Mouse (Mus musculus) urinary bladder, postnatal 4 days (tissue): Measurements from ENCODE around the gene Ier5l.

Experiments used
- DNase-seq, 2 experiments: peaks; one replicate each; pipeline ENCODE4 v3.0.0; 2021 to 2022; ENCODE audit warnings: low spot score in 2 of 2

Ier5l gene

DNA sequence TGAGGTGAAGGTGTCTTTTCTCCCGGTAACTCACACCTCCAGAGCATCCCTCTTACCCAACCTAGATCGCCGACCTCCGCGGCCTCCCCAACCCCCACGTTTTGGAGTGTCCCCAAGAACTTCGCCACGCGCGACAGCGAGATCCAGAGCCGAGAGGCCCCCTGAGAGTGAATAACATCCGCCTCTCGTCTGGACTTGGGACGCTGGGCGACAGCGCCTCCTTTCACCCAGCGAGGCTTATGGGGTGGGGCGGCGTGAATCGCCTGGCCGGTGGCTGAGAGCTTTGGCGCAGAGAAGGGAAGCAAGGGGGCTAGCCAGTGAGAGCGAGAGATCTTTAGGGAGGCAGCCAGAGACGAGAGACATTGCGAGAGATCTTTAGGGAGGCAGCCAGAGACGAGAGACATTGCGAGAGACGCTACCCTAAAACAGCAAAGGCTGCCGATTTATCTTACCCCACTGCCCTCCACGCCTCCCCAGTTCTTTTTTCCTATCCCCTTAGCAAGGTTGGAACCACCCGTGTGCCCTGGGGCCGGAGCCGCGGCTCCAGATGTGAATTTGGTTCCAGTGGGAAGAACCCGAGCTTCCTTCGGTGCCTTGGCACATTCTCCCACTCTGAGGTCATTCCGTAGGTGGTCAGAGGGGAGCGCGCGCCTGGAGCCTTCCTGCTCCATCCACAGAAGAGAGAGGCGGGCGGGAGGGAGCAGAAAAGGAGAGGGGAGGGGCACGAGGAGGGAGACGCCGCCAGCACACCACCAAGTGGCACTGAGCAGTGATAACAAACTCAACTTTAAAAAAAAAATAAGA, 3.7 kb downstream of the Ier5l start:
- peak; percentile 74 to 80 for DNase-seq

DNA sequence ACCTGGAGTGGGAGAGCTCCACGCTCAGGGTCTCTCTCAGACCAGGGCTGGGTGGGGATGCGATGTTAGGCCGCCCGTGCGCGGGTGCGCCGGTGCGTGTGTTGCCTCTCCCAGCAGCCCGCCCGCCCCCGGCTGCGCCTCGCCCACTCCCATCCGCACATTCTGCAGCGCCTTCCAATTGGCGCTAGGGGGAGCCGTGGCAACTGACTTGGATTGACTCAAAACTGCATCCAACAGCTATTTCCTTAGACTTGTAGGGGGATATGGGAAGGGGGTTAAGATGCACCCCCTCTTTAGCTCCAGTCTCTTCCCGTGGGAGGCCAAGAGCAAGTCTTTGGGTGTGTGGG, 4.2 kb downstream of the Ier5l start:
- DNase-seq: peak; percentile 76 to 84

DNA sequence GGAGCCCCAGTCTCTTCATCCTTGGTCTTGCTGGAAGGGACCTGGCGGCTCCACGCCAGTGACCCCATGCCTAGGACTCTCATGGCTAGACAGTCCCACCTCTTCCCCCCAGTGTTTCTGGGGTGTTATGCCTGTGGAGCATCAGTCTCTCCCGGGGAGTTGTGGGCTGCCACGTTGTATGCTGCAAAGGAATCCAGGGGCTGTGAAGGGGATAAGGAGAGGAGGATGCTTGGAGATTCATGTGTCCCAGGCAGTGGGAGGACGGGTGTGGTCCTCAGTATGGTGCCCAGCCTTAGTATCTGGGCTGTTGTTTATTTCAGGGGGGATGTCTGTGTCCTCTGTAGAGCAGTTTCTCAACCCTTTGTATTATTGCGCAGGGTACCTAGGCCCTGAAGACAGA, 5.0 kb downstream of the Ier5l start:
- no peak for DNase-seq

DNA sequence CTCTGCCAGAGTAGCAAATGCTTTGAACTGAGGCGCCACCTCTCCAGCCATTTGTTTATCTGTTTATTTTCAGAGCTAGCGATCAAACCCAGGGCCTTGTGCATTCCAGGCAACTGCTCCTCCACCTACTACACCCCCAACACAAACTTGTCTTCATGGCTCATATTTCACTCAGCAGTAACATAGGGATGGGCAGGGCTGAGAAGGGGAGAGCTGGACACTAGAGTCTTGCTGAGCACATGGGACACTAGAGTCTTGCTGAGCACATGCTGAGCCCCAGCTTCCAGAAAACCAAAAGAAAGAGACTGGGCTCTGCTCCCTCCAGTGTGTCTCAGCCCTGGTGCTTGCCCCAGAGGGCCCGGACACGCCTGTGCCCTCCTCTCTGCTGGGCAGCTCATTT, 7.2 kb downstream of the Ier5l start:
- DNase-seq: no peak

DNA sequence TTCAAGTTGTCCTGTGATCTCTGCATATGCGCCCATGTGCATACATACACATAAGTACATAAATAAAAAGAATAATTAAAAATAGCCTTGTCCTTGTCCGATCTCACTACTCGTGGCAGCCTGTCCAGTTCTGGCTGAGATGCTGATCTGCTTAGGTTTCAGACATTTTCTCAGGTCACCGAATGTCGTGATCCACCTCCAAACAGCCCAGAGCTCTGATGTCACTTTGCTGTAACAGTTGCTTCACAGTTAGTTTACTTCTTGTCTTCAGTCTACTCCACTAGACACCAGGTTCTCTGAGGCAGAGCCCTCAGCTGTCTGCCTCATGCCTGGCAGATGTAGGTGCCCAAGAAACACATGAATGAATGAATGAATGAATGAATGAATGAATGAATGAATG, 9.6 kb downstream of the Ier5l start:
- DNase-seq: no peak

DNA sequence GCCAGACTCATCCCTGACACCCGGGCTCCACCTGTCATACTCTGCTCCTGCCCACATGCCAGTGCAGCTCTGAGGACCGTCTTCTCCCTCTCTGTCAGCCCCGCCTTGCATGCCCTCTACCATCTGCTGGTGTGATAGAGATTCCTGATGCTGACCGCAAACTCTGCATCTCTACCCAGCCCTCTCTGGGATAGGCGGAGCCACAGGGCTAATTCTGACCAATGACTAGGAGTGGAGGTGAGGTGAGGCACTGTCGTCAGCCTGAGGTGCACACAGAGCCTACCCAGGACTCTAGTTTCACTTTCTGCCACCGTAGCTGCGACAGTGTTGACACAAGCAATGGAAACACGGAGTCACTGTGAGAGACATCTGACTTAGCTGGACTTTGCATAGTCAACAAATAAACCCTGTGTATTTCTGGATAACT, 10.1 kb downstream of the Ier5l start:
- DNase-seq: peak in 1 of 2 experiments; percentile 58

DNA sequence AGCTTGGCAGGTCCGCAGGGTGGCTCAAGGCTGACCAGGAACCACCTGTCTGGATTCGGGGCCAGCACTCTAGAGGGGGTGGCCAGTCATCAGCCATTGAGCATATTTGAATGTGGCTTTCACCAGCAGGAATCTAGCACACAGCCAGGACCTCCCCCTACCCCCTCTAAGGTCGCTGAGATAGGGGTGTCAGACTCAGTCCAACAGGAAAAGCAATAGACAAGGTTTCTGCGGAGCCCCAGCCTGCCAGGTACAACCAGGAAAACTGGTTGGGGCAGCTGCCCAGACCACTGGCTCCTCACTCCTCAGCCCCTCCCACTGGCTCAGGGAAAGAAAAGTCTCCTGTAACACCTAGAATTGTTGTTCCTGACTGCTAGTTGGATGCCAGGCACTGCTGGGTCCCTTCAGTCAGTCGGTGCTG, 10.7 kb downstream of the Ier5l start:
- peak in 1 of 2 experiments; percentile 61 for DNase-seq

DNA sequence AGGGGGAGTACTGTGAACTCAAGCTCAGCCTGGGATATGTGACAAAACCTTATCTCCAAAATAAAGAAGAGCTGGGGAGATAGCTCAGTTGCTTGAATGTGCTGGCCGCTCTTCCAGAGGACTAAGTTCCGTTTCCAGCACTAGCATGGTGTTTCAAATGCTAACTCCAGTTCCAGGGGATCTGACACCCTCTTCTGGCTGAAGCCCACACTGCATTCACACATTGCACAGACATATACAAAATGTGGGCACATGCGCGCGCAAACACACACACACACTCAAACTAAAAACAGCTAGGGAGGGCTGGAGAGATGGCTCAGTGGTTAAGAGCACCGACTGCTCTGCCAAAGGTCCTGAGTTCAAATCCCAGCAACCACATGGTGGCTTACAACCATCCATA, 14.8 kb downstream of the Ier5l start:
- DNase-seq: no peak

DNA sequence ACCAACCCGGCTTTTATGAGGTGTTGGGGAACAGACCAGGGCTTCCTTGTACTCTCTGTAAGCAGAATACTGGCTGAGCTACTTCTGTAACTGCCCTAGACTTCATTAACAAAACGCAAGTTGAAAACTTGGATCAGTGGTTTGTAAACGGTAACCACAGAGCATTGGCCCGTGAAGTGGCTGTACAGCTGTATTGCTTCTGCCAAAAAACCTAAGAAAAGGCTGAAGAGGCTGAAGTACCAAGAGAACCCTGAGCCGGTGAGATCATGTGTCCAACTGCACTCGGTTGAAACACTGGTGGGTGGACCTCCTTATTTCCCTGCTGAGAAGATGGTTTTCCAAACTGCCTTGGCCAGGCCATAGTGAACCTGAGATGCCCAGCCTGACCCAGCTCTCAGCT, 15.7 kb downstream of the Ier5l start:
- DNase-seq: no peak

DNA sequence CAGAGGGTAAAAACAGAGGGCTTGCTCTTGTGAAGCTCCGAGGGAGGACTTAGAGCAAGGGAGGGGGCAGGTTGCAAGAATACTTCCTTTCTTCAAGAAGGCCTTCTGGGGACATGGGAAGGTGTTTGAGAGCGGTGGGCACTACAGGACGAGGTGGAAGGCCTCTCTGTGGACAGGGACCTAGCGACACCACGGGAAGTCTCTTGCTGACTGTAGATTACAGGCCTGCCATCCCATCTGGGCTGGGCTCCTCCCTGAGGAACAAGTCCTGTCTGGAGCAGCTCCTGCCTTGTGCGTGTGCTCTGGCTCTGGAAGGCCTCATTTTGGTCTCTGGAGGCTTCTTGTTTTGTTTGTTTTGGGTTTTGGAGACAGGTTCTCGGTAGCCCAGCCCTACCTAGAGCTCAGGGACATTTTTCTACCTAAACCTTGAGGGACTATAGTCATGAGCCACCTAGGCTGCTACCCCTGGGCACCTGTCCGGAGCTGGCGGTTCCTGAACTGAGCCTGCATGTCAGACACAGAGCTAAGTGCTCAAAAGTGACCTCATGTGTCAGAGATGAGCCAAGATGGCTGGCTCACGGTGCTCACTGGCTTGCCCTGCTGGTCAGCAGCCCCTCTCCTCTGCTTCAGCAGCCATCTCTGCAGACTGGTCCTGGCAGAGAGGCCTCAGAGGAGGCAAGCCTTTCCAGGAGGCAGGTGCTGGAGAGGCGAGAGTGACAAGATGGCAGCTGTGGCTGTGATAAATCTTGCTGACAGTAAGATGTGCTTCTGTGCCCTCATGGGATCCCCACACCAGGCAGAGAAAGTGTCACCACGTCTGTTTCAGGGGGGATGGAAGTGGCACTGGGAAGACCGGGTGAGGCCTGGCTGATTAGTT, 17.7 kb downstream of the Ier5l start:
- DNase-seq: no peak

DNA sequence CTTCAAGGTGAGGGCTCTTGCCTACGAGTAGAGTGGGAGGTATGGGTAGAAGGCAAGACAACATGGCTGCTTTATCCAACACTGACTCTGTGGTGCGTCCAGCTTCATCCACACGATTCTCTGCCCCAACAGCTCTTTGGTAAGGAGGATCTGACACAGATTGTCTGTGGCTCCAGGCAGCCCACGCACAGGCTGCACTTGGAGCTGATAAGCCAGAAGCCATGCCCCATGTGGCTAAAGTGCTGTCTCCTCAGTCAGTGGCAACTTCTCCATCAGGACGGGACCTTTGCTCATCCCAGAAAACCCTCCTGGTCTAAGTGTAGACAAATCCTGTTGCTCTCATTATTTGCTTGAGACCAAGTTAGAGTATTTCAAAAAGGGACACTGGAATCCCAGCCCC, 19.4 kb downstream of the Ier5l start:
- DNase-seq: no peak

DNA sequence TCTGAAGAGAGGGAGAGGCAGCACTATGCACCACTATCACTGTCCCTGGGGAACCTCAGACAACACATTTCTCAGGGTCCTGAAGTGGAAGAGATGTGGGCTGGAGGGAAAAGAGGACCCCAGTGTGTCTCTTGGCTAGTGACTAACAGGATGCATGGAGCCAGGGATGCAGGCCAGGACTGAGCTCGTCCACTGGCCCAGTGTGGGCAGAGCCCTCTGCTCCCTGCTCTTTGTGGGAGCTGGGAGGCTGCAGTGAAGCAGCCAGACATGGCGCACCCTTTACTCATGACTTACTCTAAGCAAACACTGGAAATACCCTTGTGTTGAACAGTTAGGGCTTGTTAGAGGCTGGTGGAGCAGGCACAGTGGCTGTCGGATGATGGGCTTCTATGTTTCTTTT, 20.4 kb downstream of the Ier5l start:
- DNase-seq: no peak

DNA sequence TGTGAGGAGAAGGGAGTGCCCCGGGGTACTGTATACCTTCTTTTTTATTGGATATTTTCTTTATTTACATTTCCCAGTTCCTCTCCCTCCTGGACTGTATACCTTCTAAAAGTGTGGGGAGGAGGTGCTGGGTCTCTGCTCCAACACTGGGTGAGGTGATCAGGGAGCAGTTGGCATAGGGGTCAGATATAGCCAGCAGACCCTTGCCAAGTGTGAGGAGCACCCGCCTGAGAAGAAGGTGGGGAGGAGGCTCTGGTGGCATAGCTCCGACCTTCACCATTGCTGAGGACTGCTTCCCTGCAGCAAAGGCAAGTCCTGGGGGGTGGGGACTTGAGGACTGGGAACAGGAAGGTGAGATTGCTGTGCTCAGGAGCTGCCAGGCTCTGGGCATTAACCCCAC, 22.5 kb downstream of the Ier5l start:
- DNase-seq: no peak

DNA sequence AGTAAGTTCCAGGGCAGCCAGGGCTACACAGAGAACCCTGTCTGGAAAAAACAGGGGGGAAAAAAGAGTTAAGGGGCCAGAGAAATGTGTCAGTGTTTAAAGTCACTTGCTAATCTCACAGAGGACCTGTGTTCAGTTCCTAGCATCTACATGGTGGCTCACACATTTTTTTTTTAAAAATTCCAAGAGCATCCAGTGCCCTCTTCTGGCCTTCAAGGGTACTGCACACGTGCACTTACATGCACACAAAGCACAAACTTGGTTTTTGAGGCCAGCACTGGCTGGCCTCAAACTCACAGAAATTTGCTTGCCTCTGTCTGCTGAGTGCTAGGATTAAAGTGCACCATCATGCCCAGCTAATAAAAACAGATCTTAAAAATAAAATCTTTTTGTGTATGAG, 23.5 kb downstream of the Ier5l start:
- no peak for DNase-seq

DNA sequence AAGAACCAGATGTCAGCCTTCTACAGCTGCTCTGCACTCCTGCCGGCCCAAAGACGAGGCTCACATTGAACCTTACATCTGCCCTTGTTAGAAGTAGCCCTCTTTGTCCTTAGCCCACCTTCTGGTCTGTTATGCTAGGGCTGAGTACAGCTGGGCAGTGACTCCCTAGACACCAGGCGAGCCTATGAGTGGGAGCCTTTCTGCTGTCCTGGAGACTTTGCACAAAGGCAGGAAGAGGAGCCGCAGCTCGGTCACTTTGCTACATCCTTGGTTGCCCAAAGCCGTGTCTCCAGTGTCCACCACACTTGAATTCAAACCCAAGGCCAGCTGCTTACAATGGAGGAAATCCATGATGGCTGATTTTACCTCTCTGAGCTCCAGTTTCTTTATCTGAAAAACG, 25.6 kb downstream of the Ier5l start:
- no peak for DNase-seq

DNA sequence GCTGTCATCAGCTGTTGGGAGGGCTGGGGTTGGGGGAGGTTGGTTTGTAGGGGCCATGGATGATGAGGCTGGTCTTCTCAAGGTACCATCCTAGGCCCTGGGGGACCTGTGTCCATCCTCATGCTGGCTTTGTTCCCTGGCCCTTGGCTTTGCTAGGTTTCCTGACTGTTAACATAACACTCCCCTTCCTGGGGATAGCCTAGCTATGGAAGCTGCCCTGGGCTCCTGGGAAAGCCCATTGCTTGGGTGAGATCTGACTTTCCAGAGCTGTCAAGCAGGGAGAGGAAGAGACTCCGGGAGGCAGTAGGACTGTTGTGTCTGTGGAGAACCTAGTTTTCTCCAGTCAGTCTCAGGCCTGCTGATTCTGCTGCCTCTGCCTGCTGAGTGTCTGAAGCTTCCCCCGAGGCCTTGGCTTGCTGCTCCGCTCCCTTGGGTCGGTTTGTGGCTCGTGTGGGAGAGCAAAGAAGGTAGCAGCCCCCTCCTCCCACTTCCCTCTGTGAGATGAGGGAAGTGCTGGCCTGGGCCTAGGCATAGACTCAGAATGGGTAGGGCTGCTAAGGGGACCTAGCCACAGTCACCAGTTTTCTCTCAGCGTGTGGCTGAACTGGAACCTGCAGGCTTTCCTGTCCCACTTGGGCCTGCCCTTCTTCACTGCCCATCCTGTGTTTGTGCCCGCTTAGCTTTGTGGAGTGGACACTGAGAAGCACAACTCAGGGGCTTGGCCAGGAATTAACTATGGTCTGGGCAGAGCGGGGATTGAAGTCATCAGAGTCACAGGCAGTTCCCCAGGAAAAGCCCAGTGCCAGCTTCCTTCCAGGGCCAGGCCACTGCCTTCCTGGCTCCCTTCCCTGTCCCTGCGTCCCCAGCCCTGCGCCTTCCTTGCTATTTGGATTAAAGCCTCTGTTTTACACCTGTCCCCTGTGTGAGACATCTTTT, 26.9 kb downstream of the Ier5l start:
- no peak for DNase-seq

DNA sequence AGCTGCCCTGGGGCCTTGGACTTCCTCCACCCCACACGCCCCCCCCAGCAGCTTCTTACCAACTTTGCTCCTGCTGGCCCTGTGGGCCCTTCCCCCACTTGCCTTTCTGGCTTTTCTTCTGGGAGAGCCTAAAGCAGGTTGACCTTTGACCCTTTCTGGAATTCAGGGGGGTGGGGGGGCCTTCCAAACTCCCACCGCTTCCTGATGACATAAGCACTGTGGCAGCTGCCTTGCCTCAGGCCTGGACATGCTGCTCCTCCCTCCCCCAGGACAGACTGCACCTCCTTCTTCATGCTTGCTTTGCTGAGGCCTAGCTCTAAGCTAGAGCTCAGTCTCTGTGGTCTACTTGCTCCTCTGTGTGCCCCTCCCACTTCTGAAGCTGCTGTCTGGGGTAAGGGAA, 28.7 kb downstream of the Ier5l start:
- DNase-seq: peak in 1 of 2 experiments; percentile 65

DNA sequence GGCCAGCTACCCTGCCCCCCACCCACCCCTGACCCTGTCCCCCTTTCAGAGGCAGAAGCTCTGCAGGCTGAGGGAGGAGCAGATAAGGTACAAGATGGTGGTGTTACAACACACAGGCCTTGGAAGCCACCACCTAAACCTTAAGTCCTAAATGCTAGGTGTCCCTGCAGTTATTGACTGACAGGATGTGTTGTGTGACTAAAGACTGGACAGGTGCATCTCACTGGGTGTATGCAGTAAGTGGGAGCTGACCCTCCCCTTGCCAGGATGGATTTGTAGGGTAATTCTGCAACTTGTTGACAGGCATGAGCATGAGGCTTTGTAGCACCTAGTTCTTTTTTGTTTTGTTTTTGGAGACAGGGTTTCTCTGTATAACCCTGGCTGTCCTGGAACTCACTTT, 29.6 kb downstream of the Ier5l start:
- DNase-seq: no peak

DNA sequence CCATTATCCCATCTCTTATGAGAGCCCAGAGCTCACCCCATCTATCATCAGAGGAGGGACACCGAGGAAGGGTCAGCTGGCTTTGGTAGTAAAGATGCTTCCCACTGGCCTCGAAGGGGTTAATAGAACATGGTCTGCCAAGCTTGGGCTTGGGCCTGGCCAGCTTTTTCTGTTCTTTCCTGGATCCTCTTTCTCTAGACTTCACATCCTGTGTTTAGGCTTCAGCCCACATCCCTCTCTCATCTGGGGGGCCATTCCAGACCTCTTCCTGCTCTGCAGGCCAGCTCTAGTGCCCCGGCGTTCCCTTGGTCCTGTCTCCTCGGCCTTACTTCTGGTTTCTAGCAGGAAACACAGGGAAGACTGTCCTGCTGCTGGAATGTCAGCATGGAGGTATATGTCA, 30.0 kb downstream of the Ier5l start:
- no peak for DNase-seq

DNA sequence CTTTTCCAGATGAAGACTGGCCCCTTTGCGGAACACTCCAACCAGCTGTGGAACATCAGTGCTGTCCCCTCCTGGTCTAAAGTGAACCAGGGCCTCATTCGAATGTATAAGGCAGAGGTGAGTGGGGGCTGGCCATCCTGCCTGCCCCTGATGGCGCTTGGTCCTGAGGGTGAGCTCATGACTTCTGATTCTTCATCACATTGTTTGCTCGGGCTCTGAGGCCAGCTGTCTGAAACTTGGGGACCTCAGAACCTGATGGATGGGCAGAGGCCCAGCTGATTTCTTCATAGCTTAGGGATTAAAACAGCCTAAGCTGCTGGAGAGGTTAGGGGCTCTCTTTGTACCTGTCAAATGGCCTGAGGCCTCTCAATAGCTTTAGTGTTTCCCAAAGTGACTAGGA, 30.7 kb downstream of the Ier5l start:
- DNase-seq: no peak

DNA sequence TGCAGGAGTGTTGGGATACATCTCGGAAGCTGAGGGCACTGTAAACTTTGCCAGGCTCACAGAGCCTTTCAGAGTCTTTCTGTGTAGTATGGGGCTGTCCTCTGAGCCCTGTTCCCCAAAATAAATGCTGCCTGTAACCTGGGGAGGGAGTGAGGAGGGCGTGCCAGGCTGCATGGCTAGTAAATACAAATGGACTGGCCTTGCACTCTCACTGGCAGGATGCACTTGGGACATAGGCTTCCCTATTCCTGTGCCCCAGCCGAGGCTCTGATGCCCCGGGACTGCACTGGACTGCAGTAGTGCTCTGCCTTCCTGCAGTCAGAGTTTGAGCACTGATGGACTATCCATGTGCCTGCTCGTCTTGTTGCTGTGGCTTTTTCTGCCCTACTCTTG, 31.5 kb downstream of the Ier5l start:
- DNase-seq: no peak
